Mouse (Mus musculus) heart, postnatal 36 days (tissue): ENCODE measurements around the gene Ccng2. TPM values are rescaled to one million over a fixed set of nuclear protein-coding genes. Genes with fewer than 3 reads are reported as not detected.

ENCODE experiments used
- DNase-seq, 2 experiments: peaks; one replicate each; pipeline ENCODE4 v3.0.0; 2021 to 2022
- intact Hi-C: fragments of 180-260 bp; cut with DNase I; formaldehyde crosslinking; loops from one replicate; pipeline ENCODE4 v1.15.1; 2025
- total RNA-seq, 2 experiments: library from RNA; stranded (reverse); gene quantifications; 2 replicates each; pipeline ENCODE4 v1.2.3; 2021

The Ccng2 gene
- total RNA-seq, 2 experiments from 2014 or later, result 19.2 to 20.8 TPM

GRCm38 (mm10) chr5:93260983-93261382, 6.1 kb upstream of the Ccng2 start:
- intact Hi-C loops, result loop anchor here (10.0 kb wide), 2 partner anchors 266 to 1296 kb away; partner anchors contain the start of gene Rchy1
- DNase-seq, result no peak

- DNase-seq, result no peak
- intact Hi-C loops, result loop anchor here (10.0 kb wide), 2 partner anchors 268 to 1298 kb away; partner anchors contain the start of gene Rchy1
Measured at GRCm38 (mm10) chr5:93262751-93263150, 4.3 kb upstream of the Ccng2 start.

GRCm38 (mm10) chr5:93263396-93264075, 3.5 kb upstream of the Ccng2 start:
- no peak for DNase-seq
- intact Hi-C loops, result loop anchor here (10.0 kb wide), 2 partner anchors 269 to 1299 kb away; partner anchors contain the start of gene Rchy1

GRCm38 (mm10) chr5:93264136-93264700, 2.8 kb upstream of the Ccng2 start:
- intact Hi-C loops, result loop anchor here (10.0 kb wide), 2 partner anchors 269 to 1299 kb away; partner anchors contain the start of gene Rchy1
- no peak for DNase-seq

GRCm38 (mm10) chr5:93265164-93265800, 1.8 kb upstream of the Ccng2 start:
- intact Hi-C loops, result loop anchor here (5.0 to 10.0 kb wide), 3 partner anchors 173 to 1300 kb away; partner anchors contain the start of genes Rchy1 and Sept11

GRCm38 (mm10) chr5:93265801-93266580, 1.1 kb upstream of the Ccng2 start:
- peak in 1 of 2 experiments; percentile 13 for DNase-seq
- intact Hi-C loops, result loop anchor here (5.0 to 10.0 kb wide), 3 partner anchors 174 to 1301 kb away; partner anchors contain the start of genes Rchy1 and Sept11

More at GRCm38 (mm10) chr5:93265164-93265800, 1.8 kb upstream of the Ccng2 start:
- DNase-seq, result no peak

GRCm38 (mm10) chr5:93267851-93268606, 972 bp downstream of the Ccng2 start:
- intact Hi-C loops, result loop anchor here (1.0 to 10.0 kb wide), 5 partner anchors 63 to 1303 kb away; partner anchors contain the start of genes Rchy1 and Sept11

GRCm38 (mm10) chr5:93270095-93270494, 3.0 kb downstream of the Ccng2 start:
- DNase-seq, result no peak
- intact Hi-C loops, result no loop called here

More at GRCm38 (mm10) chr5:93267851-93268606, 972 bp downstream of the Ccng2 start:
- peak; percentile 74 to 83 for DNase-seq

- DNase-seq, result no peak
- intact Hi-C loops, result no loop called here
Measured at GRCm38 (mm10) chr5:93270721-93271120, 3.7 kb downstream of the Ccng2 start.

GRCm38 (mm10) chr5:93282446-93283107, 15.5 kb downstream of the Ccng2 start:
- peak; percentile 57 to 60 for DNase-seq
- intact Hi-C loops, result no loop called here

GRCm38 (mm10) chr5:93283109-93283508, 16.1 kb downstream of the Ccng2 start:
- peak; percentile 47 to 49 for DNase-seq
- intact Hi-C loops, result no loop called here

- no peak for DNase-seq
- intact Hi-C loops, result no loop called here
Measured at GRCm38 (mm10) chr5:93288553-93288952, 21.5 kb downstream of the Ccng2 start.

- no peak for DNase-seq
- intact Hi-C loops, result no loop called here
Measured at GRCm38 (mm10) chr5:93290282-93290681, 23.2 kb downstream of the Ccng2 start.

GRCm38 (mm10) chr5:93296341-93296746, 29.3 kb downstream of the Ccng2 start:
- intact Hi-C loops, result no loop called here
- peak in 1 of 2 experiments; percentile 40 for DNase-seq

GRCm38 (mm10) chr5:93296754-93297153, 29.7 kb downstream of the Ccng2 start:
- DNase-seq, result no peak
- intact Hi-C loops, result no loop called here

GRCm38 (mm10) chr5:93297311-93297710, 30.3 kb downstream of the Ccng2 start:
- intact Hi-C loops, result no loop called here
- no peak for DNase-seq

- intact Hi-C loops, result no loop called here
- no peak for DNase-seq
Measured at GRCm38 (mm10) chr5:93305126-93305830, 38.2 kb downstream of the Ccng2 start.

GRCm38 (mm10) chr5:93308909-93309308, 41.9 kb downstream of the Ccng2 start:
- DNase-seq, result no peak
- intact Hi-C loops, result no loop called here
